Mouse (Mus musculus): Measurements from ENCODE around the gene Slc44a2. TPM values are rescaled to one million over a fixed set of nuclear protein-coding genes. Genes with fewer than 3 reads are reported as not detected.

Gene Slc44a2
- polyA plus RNA-seq, 1 experiment from 2014 or later: 165 TPM

DNA sequence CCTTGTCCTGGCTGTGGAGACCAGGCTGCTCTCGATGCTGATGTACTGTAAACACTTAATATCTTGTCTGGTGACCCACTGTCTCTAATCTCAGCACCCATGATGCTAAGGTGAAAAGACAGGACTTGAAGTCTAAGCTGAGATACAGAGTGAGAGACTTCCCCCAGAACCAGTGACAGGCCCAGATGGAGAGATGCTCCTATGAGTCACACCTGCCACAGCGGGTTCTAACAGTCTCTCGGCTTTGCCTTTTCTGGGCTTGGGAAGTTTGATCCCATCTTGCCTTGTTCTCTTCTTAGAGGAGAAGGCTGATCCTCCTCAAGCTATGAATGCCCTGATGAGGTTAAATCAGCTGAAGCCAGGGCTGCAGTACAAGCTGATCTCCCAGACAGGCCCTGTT, 76.7 kb downstream of the Slc44a2 start:
- 91% methylated on average over 3 of the region's 3 CpGs for WGBS
- H3K27ac ChIP-seq (ENCODE audit: low read length): no peak overlapping the region
- no peak for TF ChIP-seq CTCF (IDR thresholded peaks at IDR 0.05)
- no peak for TF ChIP-seq EP300 (IDR thresholded peaks at IDR 0.05)
- H3K4me2 ChIP-seq (replicated peaks; ENCODE audit: low read depth, low read length): no peak overlapping the region
- no peak overlapping the region for H3K4me3 ChIP-seq (ENCODE audit: low read depth, low read length)
- H3K36me3 ChIP-seq (ENCODE audit: insufficient read depth, low read length): peaks cover 29% of the 10 kb centered on the region; the same call in 1 of the 2 replicates
- no peak for DNase-seq (ENCODE audit: low spot score)
- no peaks in the 10 kb centered on the region for H3K4me1 ChIP-seq (ENCODE audit: insufficient read depth, low read depth, low read length)
- no peaks in the 10 kb centered on the region for H3K9me3 ChIP-seq (ENCODE audit: low read length)
- H3K27me3 ChIP-seq (replicated peaks; ENCODE audit: insufficient read depth, low read length): no peaks in the 10 kb centered on the region
- no peak for ATAC-seq
- H3K9ac ChIP-seq (replicated peaks; ENCODE audit: low read depth): no peak overlapping the region

DNA sequence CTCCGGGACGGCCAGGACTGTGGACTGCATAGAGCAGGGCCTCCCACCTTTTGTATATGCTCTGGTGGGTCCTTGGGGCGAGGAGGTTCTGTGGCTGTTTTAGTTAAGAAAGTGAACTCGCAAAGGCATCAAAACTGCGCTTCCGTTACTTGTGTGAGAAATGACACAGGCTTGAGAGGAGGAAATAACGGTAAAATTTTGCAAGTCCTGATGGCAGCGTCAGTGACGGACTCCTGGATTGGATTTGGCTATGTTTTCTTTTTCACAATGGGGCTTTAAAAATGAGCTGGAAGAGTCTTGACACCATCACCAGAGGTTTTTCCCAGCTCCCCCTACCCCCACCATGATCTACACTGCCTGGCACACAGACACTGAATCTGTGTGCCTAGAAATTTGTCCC, 80.5 kb downstream of the Slc44a2 start:
- DNase-seq (ENCODE audit: low spot score) (no peak), ATAC-seq (no peak)
- Histone ChIP-seq H3K4me1 (ENCODE audit: insufficient read depth, low read depth, low read length) (no peaks in the 10 kb centered on the region), H3K27ac (ENCODE audit: low read length) (no peak overlapping the region), H3K4me3 (ENCODE audit: low read depth, low read length) (no peak overlapping the region), H3K9me3 (ENCODE audit: low read length) (no peaks in the 10 kb centered on the region), H3K27me3 (replicated peaks; ENCODE audit: insufficient read depth, low read length) (no peaks in the 10 kb centered on the region), H3K36me3 (ENCODE audit: insufficient read depth, low read length) (peaks cover 39% of the 10 kb centered on the region), H3K4me2 (replicated peaks; ENCODE audit: low read depth, low read length) (no peak overlapping the region), H3K9ac (replicated peaks; ENCODE audit: low read depth) (no peak overlapping the region)
- WGBS: 93% methylated on average over 9 of the region's 9 CpGs
- TF ChIP-seq CTCF (IDR thresholded peaks at IDR 0.05) (no peak), EP300 (IDR thresholded peaks at IDR 0.05) (no peak)

DNA sequence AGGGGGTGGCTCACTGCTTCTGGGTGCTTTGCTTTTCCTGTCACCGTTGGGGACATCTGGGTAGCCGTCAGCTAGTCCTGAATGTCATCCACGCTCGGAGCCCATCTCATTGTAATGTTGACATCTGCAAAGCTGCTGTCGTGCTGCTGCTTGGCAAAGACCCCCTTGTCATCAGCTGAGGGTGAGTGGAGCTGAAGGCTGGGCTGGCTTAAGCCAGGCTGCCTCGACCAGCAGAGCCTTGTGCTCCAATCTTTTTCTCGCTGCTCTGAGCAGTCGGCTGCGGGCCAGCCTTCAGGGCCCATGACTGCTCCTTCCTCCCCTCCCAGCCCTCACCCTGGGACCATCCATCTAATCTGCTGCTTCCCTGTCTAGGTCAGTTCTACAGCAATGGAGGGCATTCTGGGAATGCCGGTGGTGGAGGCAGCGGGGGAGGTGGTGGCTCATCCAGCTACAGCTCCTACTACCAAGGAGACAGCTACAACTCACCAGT, 82.3 kb downstream of the Slc44a2 start:
- no peak overlapping the region for H3K4me2 ChIP-seq (replicated peaks; ENCODE audit: low read depth, low read length)
- H3K4me3 ChIP-seq (ENCODE audit: low read depth, low read length): no peak overlapping the region
- 76% methylated on average over 11 of the region's 11 CpGs for WGBS
- H3K27ac ChIP-seq (ENCODE audit: low read length): no peak overlapping the region
- TF ChIP-seq EP300 (IDR thresholded peaks at IDR 0.05) (no peak), CTCF (IDR thresholded peaks at IDR 0.05) (no peak)
- no peaks in the 10 kb centered on the region for H3K27me3 ChIP-seq (replicated peaks; ENCODE audit: insufficient read depth, low read length)
- H3K9ac ChIP-seq (replicated peaks; ENCODE audit: low read depth): no peak overlapping the region
- H3K4me1 ChIP-seq (ENCODE audit: insufficient read depth, low read depth, low read length): no peaks in the 10 kb centered on the region
- DNase-seq (ENCODE audit: low spot score) (no peak), ATAC-seq (no peak)
- H3K9me3 ChIP-seq (ENCODE audit: low read length): no peaks in the 10 kb centered on the region
- peaks cover 34% of the 10 kb centered on the region for H3K36me3 ChIP-seq (ENCODE audit: insufficient read depth, low read length)

DNA sequence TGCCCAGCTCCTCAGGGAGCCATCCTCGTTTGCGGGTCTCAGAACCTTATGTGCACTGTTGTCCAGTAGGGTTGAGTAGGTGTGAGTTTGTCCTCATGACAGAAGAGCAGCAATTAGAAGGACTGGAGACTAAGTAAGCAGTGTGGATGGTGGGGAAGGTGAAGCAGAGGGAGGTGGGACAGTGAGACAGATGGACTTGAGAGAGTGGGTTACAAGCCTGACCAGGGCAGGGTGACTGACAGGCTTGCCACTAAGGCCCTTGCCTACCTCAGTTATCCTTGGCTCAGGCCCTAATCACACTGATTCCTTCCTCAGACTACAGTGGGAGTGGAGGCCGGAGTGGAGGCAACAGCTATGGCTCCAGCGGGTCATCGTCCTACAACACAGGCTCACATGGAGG, 83.2 kb downstream of the Slc44a2 start:
- Histone ChIP-seq H3K9me3 (ENCODE audit: low read length) (no peaks in the 10 kb centered on the region), H3K9ac (replicated peaks; ENCODE audit: low read depth) (no peak overlapping the region), H3K4me2 (replicated peaks; ENCODE audit: low read depth, low read length) (no peak overlapping the region), H3K4me1 (ENCODE audit: insufficient read depth, low read depth, low read length) (no peaks in the 10 kb centered on the region), H3K4me3 (ENCODE audit: low read depth, low read length) (no peak overlapping the region), H3K27ac (ENCODE audit: low read length) (no peak overlapping the region), H3K27me3 (replicated peaks; ENCODE audit: insufficient read depth, low read length) (no peaks in the 10 kb centered on the region), H3K36me3 (ENCODE audit: insufficient read depth, low read length) (peaks cover 29% of the 10 kb centered on the region)
- TF ChIP-seq EP300 (IDR thresholded peaks at IDR 0.05) (no peak), CTCF (IDR thresholded peaks at IDR 0.05) (no peak)
- no peak for ATAC-seq
- WGBS: 95% methylated on average over 5 of the region's 5 CpGs
- DNase-seq (ENCODE audit: low spot score): no peak

Other genes starting within 250 kb of the Slc44a2 start
- 0.11 TPM in 1 of 2 replicates, not detected in the other for gene Gm49373, start 247.6 kb upstream of the Slc44a2 start, polyA plus RNA-seq (2015; fragmentation: Nextera tagmentation; extraction: Ambion mirVana)
- gene Fdx1l, start 247.1 kb upstream of the Slc44a2 start, polyA plus RNA-seq (2015; fragmentation: Nextera tagmentation; extraction: Ambion mirVana): 36.7 and 40.9 TPM in 2 replicates
- gene Gm38431, start 228.7 kb upstream of the Slc44a2 start, polyA plus RNA-seq (2015; fragmentation: Nextera tagmentation; extraction: Ambion mirVana): 0.60 and 0.69 TPM in 2 replicates
- 15.3 and 16.8 TPM in 2 replicates for gene Raver1, start 228.7 kb upstream of the Slc44a2 start, polyA plus RNA-seq (2015; fragmentation: Nextera tagmentation; extraction: Ambion mirVana)
- gene Tyk2, start 189.5 kb upstream of the Slc44a2 start, polyA plus RNA-seq (2015; fragmentation: Nextera tagmentation; extraction: Ambion mirVana): 10.9 and 12.5 TPM in 2 replicates
- 165 and 171 TPM in 2 replicates for gene Cdc37, start 170.7 kb upstream of the Slc44a2 start, polyA plus RNA-seq (2015; fragmentation: Nextera tagmentation; extraction: Ambion mirVana)
- gene Pde4a, start 155.0 kb upstream of the Slc44a2 start, polyA plus RNA-seq (2015; fragmentation: Nextera tagmentation; extraction: Ambion mirVana): 3.9 and 4.7 TPM in 2 replicates
- 44.7 and 45.9 TPM in 2 replicates for gene Keap1, start 81.3 kb upstream of the Slc44a2 start, polyA plus RNA-seq (2015; fragmentation: Nextera tagmentation; extraction: Ambion mirVana)
- 0.12 and 0.13 TPM in 2 replicates for gene S1pr5, start 72.3 kb upstream of the Slc44a2 start, polyA plus RNA-seq (2015; fragmentation: Nextera tagmentation; extraction: Ambion mirVana)
- 36.4 and 40.0 TPM in 2 replicates for gene Atg4d, start 55.4 kb upstream of the Slc44a2 start, polyA plus RNA-seq (2015; fragmentation: Nextera tagmentation; extraction: Ambion mirVana)
- gene Kri1, start 32.7 kb upstream of the Slc44a2 start, polyA plus RNA-seq (2015; fragmentation: Nextera tagmentation; extraction: Ambion mirVana): 8.9 and 11.9 TPM in 2 replicates
- 33.9 and 34.9 TPM in 2 replicates for gene Cdkn2d, start 29.3 kb upstream of the Slc44a2 start, polyA plus RNA-seq (2015; fragmentation: Nextera tagmentation; extraction: Ambion mirVana)
- gene Ap1m2, start 8.4 kb upstream of the Slc44a2 start, polyA plus RNA-seq (2015; fragmentation: Nextera tagmentation; extraction: Ambion mirVana): 35.9 and 36.4 TPM in 2 replicates
- 53.4 and 58.5 TPM in 2 replicates for gene Ilf3, start 47.2 kb downstream of the Slc44a2 start, polyA plus RNA-seq (2015; fragmentation: Nextera tagmentation; extraction: Ambion mirVana)
- gene Qtrt1, start 91.1 kb downstream of the Slc44a2 start, polyA plus RNA-seq (2015; fragmentation: Nextera tagmentation; extraction: Ambion mirVana): 17.4 and 20.6 TPM in 2 replicates
- gene Dnm2, start 104.2 kb downstream of the Slc44a2 start, polyA plus RNA-seq (2015; fragmentation: Nextera tagmentation; extraction: Ambion mirVana): 79.8 and 81.1 TPM in 2 replicates
- gene Tmed1, start 189.6 kb downstream of the Slc44a2 start, polyA plus RNA-seq (2015; fragmentation: Nextera tagmentation; extraction: Ambion mirVana): 60.8 and 71.3 TPM in 2 replicates
- gene AB124611, start 205.5 kb downstream of the Slc44a2 start, polyA plus RNA-seq (2015; fragmentation: Nextera tagmentation; extraction: Ambion mirVana): 5.2 and 5.5 TPM in 2 replicates
- gene Carm1, start 226.2 kb downstream of the Slc44a2 start, polyA plus RNA-seq (2015; fragmentation: Nextera tagmentation; extraction: Ambion mirVana): 10.8 and 12.2 TPM in 2 replicates

All from lung, postnatal 0 days (tissue).